Mouse (Mus musculus) bone marrow, adult 2 months (tissue): Measurements from ENCODE around the gene Med7.

ENCODE experiments used
- CTCF ChIP-seq: fragments of 200-500 bp; IDR thresholded peaks from 2 replicates; pipeline ENCODE4 v1.5.1; 2011; ENCODE audit warnings: low read length, control low read depth; ENCODE audit not compliant: control insufficient read depth, insufficient read depth
- POLR2A ChIP-seq: fragments of 200-500 bp; IDR thresholded peaks from 2 replicates; pipeline ENCODE4 v1.6.1; 2011; ENCODE audit warnings: low read depth, mild to moderate bottlenecking, control low read depth, low read length, borderline replicate concordance; ENCODE audit not compliant: control insufficient read depth

GRCm38 (mm10) chr11:46437459-46438000 lies 805 bp downstream of the Med7 start:
- TF ChIP-seq CTCF (no peak), POLR2A (no peak)
